Mouse (Mus musculus): ENCODE results near the gene Plg. TPM values are rescaled to one million over a fixed set of nuclear protein-coding genes. Genes with fewer than 3 reads are reported as not detected.

The Plg gene
- polyA plus RNA-seq, 1 experiment from 2014 or later = 0.15 TPM

DNA sequence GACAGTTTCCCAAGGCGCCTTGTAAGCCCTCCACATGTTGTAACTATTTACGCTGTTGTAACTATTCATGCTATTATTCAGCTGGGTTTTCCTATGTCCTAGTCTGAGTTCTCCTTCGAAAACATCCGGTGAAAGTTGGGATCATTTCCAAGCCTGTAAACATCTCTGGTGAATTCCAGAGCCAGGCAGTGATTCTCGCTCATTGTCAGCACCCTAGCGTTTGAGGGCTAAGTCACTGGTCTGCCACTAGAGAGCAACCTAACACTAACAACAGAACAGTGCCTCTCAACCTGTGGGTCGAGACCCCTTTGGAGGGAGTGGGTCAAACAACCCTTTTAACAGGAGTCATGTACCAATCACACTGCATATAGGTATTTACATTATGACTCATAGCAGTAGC, 25.0 kb downstream of the Plg start:
- DNase-seq (ENCODE audit: low spot score) = no peak
- 72% methylated on average over 7 of the region's 7 CpGs for WGBS
- Histone ChIP-seq H3K4me2 (ENCODE audit: low read depth, severe bottlenecking) (no peak overlapping the region), H3K4me3 (ENCODE audit: low read depth, low read length) (no peak overlapping the region), H3K27me3 (ENCODE audit: control insufficient read depth, insufficient read depth, low read length) (no peaks in the 10 kb centered on the region), H3K9ac (ENCODE audit: low read length) (no peak overlapping the region), H3K9me3 (ENCODE audit: control insufficient read depth, low read length) (no peaks in the 10 kb centered on the region; the same call in 1 of the 2 replicates), H3K4me1 (ENCODE audit: control insufficient read depth, insufficient read depth, low read length) (peaks cover under 1% of the 10 kb centered on the region; the same call in 1 of the 2 replicates), H3K27ac (replicated peaks; ENCODE audit: low read depth, low read length) (no peak overlapping the region), H3K36me3 (ENCODE audit: control insufficient read depth, insufficient read depth, low read length) (no peaks in the 10 kb centered on the region)
- ATAC-seq (ENCODE audit: insufficient number of reproducible peaks, low FRiP score, low TSS enrichment, low read depth) = no peak

DNA sequence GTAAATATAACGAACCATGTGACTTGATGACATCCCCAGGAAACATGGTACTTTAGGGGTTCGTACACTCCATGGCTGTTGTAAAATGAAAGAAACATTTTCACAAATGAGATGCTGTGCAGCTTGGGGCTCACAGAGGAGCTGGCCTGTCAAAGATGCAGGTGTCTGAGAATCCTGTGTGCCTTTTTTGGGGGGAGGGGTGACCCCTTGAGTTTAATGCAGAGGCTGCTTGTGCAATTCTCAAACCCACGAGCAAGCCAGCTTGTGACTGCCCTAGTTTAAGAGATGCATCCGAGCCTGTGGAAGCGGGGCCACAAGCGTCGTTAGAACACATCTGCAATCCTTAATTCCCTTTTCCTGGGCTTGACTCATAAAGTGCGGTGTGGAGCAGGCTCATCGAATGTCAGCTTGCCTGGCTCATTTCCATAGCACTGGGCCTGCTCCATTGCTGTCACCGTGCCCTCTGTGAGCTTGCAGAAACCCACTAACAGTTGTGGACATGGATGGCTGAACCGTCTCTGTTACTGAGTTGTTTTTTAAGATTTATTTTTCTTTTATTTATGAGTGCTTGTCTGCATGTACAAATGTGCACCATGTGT, 31.0 kb downstream of the Plg start:
- no peak overlapping the region for H3K4me2 ChIP-seq (ENCODE audit: low read depth, severe bottlenecking)
- H3K4me3 ChIP-seq (ENCODE audit: low read depth, low read length) = no peak overlapping the region
- no peak overlapping the region for H3K9ac ChIP-seq (ENCODE audit: low read length)
- no peaks in the 10 kb centered on the region for H3K36me3 ChIP-seq (ENCODE audit: control insufficient read depth, insufficient read depth, low read length)
- H3K27ac ChIP-seq (replicated peaks; ENCODE audit: low read depth, low read length) = no peak overlapping the region; the same call in 1 of the 2 replicates
- H3K9me3 ChIP-seq (ENCODE audit: control insufficient read depth, low read length) = no peaks in the 10 kb centered on the region
- ATAC-seq (ENCODE audit: insufficient number of reproducible peaks, low FRiP score, low TSS enrichment, low read depth) = no peak
- H3K27me3 ChIP-seq (ENCODE audit: control insufficient read depth, insufficient read depth, low read length) = no peaks in the 10 kb centered on the region
- DNase-seq (ENCODE audit: low spot score) = no peak
- 46% methylated on average over 11 of the region's 11 CpGs for WGBS
- peaks cover 8% of the 10 kb centered on the region; the same call in 1 of the 2 replicates for H3K4me1 ChIP-seq (ENCODE audit: control insufficient read depth, insufficient read depth, low read length)

DNA sequence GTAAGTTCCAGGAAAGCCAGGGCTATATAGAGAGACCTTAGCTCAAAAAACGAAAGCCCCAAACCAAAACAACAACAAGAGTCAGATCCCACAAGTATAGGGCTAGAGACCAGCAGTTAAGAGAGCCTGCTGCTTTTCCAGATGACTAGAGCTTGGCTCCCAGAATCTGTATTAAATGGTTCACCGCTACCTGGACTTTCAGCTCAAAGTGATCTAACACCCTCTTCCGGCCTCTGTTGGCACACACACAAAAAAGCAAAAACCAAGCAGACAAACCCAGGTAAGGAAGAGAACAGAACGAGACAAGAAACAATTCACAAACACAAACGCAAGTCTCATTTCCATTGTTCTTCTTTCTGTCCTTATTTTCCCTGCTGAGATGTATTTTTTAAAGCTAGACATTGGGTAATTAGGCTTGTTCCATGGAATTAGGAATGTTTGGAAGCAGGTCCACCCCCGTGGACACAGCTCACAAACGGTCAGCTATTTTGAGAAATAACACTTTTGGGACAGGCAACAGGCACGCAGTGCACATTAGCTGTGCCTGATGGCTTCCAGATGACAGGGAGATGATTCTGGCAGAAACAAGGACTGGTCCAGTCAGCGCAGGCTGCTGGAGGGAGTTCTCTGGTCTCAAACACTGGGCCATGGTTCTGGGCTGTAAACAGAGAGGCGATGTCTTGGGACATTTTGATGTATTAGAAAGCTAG, 33.9 kb downstream of the Plg start:
- Histone ChIP-seq H3K4me1 (ENCODE audit: control insufficient read depth, insufficient read depth, low read length) (peaks cover 15% of the 10 kb centered on the region), H3K36me3 (ENCODE audit: control insufficient read depth, insufficient read depth, low read length) (no peaks in the 10 kb centered on the region), H3K27ac (replicated peaks; ENCODE audit: low read depth, low read length) (no peak overlapping the region), H3K4me3 (ENCODE audit: low read depth, low read length) (no peak overlapping the region), H3K4me2 (ENCODE audit: low read depth, severe bottlenecking) (no peak overlapping the region), H3K27me3 (ENCODE audit: control insufficient read depth, insufficient read depth, low read length) (no peaks in the 10 kb centered on the region), H3K9me3 (ENCODE audit: control insufficient read depth, low read length) (no peaks in the 10 kb centered on the region), H3K9ac (ENCODE audit: low read length) (no peak overlapping the region)
- DNase-seq (ENCODE audit: low spot score) (peak; percentile 41), ATAC-seq (ENCODE audit: insufficient number of reproducible peaks, low FRiP score, low TSS enrichment, low read depth) (no peak)
- WGBS = 46% methylated on average over 10 of the region's 10 CpGs

DNA sequence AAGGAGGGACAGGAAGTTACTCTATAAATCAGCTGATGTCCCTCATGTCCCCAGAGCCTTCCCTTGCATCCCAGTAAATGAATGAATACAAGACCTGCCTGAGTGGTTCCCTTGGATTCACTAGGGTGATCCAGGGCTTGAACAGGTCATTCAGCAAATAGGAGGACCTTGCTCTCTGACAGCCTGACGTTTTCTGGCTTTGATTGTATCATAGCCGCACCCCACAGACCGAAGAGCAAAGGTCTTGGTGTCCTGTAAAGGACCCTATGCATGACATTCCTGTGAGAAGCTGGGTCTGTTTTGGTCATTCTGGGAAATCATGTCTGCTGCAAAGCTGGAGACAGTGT, 34.5 kb downstream of the Plg start:
- 69% methylated on average over 3 of the region's 3 CpGs for WGBS

DNA sequence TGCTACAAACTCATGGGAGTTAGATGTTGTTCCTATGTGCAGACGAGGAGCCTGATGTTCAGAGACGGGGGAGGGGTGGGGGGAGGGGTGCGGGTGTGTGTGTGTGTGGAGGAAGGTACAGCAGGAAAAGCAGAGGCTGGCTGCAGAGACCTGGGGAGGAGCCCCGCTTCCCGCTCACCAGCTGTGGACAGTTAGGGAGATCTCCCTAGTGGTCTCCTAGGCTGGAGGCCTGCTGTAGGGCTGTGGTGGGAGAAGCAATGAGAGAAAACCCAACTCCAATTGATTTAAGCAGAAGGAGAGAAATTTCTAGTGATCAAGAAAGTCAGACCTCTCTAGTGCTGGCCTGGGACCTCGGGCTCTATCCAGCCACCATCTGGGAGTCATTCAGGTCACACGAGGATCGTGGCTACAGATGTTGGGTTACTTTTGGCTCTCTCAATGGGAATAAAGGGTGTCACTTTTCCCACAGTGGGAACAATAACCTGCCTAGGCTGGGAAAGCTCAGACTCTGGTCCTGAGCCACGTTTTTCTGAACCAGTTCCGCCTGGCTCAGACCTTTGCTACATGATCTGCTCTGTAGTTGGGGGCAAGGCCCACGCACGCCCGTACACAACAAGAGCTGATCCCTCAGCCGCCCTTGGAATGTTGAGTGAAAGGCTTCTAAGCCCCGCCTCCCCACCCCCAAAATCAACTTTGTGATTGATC, 36.8 kb downstream of the Plg start:
- DNase-seq (ENCODE audit: low spot score) = peak; percentile 48
- no peak overlapping the region for H3K4me2 ChIP-seq (ENCODE audit: low read depth, severe bottlenecking)

More for the DNA sequence above, 34.5 kb downstream of the Plg start:
- no peaks in the 10 kb centered on the region for H3K36me3 ChIP-seq (ENCODE audit: control insufficient read depth, insufficient read depth, low read length)
- H3K4me2 ChIP-seq (ENCODE audit: low read depth, severe bottlenecking) = no peak overlapping the region
- H3K9ac ChIP-seq (ENCODE audit: low read length) = no peak overlapping the region
- ATAC-seq (ENCODE audit: insufficient number of reproducible peaks, low FRiP score, low TSS enrichment, low read depth) = no peak
- peaks cover 15% of the 10 kb centered on the region for H3K4me1 ChIP-seq (ENCODE audit: control insufficient read depth, insufficient read depth, low read length)
- H3K27ac ChIP-seq (replicated peaks; ENCODE audit: low read depth, low read length) = no peak overlapping the region
- DNase-seq (ENCODE audit: low spot score) = no peak
- no peak overlapping the region for H3K4me3 ChIP-seq (ENCODE audit: low read depth, low read length)
- H3K9me3 ChIP-seq (ENCODE audit: control insufficient read depth, low read length) = no peaks in the 10 kb centered on the region
- H3K27me3 ChIP-seq (ENCODE audit: control insufficient read depth, insufficient read depth, low read length) = no peaks in the 10 kb centered on the region

DNA sequence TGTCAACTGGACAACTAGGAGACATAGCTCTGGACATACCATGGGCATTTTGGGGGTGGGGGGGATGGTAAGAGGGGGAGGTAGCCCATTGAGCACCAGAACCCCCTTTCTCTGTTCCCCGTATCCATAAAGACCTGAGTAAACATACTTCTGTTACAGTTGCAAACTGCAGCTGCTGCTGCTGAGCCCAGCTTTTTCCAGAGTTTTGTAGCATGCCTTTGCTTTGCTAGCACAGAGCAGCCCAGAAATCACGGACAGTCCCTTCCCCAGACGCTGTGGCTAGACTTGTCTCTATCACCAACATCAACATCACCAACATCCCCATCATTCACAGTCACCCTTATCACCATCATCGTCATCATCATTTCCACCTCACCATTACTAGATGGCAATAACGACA, 37.3 kb downstream of the Plg start:
- ATAC-seq (ENCODE audit: insufficient number of reproducible peaks, low FRiP score, low TSS enrichment, low read depth) (no peak), DNase-seq (ENCODE audit: low spot score) (no peak)
- H3K4me2 ChIP-seq (ENCODE audit: low read depth, severe bottlenecking) = no peak overlapping the region
- H3K27ac ChIP-seq (replicated peaks; ENCODE audit: low read depth, low read length) = peak overlapping the region; percentile 67; the same call in 1 of the 2 replicates
- WGBS = 70% methylated on average over 5 of the region's 5 CpGs
- peaks cover 13% of the 10 kb centered on the region for H3K4me1 ChIP-seq (ENCODE audit: control insufficient read depth, insufficient read depth, low read length)
- no peaks in the 10 kb centered on the region for H3K27me3 ChIP-seq (ENCODE audit: control insufficient read depth, insufficient read depth, low read length)
- no peak overlapping the region for H3K4me3 ChIP-seq (ENCODE audit: low read depth, low read length)
- no peaks in the 10 kb centered on the region for H3K36me3 ChIP-seq (ENCODE audit: control insufficient read depth, insufficient read depth, low read length)
- no peak overlapping the region for H3K9ac ChIP-seq (ENCODE audit: low read length)
- H3K9me3 ChIP-seq (ENCODE audit: control insufficient read depth, low read length) = no peaks in the 10 kb centered on the region

More for the DNA sequence above, 36.8 kb downstream of the Plg start:
- Histone ChIP-seq H3K36me3 (ENCODE audit: control insufficient read depth, insufficient read depth, low read length) (no peaks in the 10 kb centered on the region), H3K27ac (replicated peaks; ENCODE audit: low read depth, low read length) (peak overlapping the region; percentile 67), H3K9ac (ENCODE audit: low read length) (peak overlapping the region; percentile 27; the same call in 1 of the 2 replicates), H3K27me3 (ENCODE audit: control insufficient read depth, insufficient read depth, low read length) (no peaks in the 10 kb centered on the region), H3K4me3 (ENCODE audit: low read depth, low read length) (no peak overlapping the region), H3K9me3 (ENCODE audit: control insufficient read depth, low read length) (no peaks in the 10 kb centered on the region), H3K4me1 (ENCODE audit: control insufficient read depth, insufficient read depth, low read length) (peaks cover 13% of the 10 kb centered on the region)
- ATAC-seq (ENCODE audit: insufficient number of reproducible peaks, low FRiP score, low TSS enrichment, low read depth) = peak; percentile 70
- 34% methylated on average over 15 of the region's 15 CpGs for WGBS

DNA sequence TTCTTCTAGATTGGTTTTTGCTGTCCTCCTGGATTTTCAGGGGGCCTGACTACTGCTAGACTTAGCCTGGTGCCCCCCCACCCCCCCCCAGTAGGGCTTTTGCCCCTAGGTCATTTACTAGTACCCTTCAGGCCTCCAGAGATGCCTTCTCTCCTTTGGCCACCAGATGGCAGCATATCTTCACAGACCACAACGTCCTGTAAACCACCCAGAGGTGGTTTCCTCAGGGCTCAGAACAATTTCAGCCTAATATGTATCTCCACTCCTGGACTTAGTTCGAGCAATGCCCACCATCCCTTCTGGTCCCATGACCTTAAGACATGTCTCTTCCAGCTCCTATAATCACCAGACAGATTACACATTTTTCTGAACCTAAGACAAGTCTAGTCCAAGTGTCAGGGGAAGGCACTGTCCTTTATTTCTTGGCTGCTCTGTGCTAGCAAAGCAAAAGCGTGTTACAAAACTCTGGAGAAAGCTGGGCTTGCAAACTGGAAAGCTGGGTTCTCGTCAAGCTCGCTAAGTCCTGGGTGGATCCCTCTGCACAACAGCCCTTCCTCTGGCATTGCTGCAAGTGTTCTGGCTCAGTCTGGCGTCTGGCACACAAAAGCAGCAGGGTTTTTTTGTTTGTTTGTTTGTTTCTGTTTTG, 38.0 kb downstream of the Plg start:
- no peak overlapping the region for H3K4me2 ChIP-seq (ENCODE audit: low read depth, severe bottlenecking)
- no peak overlapping the region for H3K9ac ChIP-seq (ENCODE audit: low read length)
- WGBS = 41% methylated on average over 6 of the region's 6 CpGs
- DNase-seq (ENCODE audit: low spot score) (peak; percentile 91), ATAC-seq (ENCODE audit: insufficient number of reproducible peaks, low FRiP score, low TSS enrichment, low read depth) (no peak)
- H3K36me3 ChIP-seq (ENCODE audit: control insufficient read depth, insufficient read depth, low read length) = no peaks in the 10 kb centered on the region
- H3K9me3 ChIP-seq (ENCODE audit: control insufficient read depth, low read length) = no peaks in the 10 kb centered on the region
- peaks cover 13% of the 10 kb centered on the region for H3K4me1 ChIP-seq (ENCODE audit: control insufficient read depth, insufficient read depth, low read length)
- no peak overlapping the region for H3K27ac ChIP-seq (replicated peaks; ENCODE audit: low read depth, low read length)
- H3K4me3 ChIP-seq (ENCODE audit: low read depth, low read length) = no peak overlapping the region
- no peaks in the 10 kb centered on the region for H3K27me3 ChIP-seq (ENCODE audit: control insufficient read depth, insufficient read depth, low read length)

DNA sequence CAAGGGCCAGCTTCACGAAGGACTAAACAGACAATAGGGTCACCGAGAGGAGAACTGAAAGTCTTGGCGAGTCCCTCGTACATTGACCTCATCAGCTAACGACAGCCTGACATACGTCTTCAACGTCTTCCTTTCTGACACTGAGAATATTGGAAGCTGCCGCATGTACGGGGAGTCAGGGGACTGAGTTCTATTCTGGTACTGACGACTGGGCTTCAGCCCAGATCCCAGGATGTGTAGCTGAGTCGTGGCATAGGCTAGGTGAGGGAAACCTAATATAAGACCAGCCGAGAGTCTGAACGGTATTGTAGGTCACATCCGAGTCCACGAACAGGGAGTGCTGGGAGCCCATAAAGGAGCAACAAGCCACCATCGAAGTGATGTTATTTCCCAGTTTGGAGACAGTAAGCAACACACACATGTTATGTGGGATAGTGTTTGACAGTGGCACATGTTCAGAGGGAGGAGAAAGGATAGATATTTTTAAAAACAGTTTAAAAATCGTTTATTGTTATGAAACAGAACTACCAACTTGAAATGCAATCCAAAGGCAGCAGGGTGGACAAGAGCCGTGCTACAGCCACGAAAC, 41.2 kb downstream of the Plg start:
- DNase-seq (ENCODE audit: low spot score) (no peak), ATAC-seq (ENCODE audit: insufficient number of reproducible peaks, low FRiP score, low TSS enrichment, low read depth) (no peak)
- Histone ChIP-seq H3K9ac (ENCODE audit: low read length) (no peak overlapping the region), H3K4me2 (ENCODE audit: low read depth, severe bottlenecking) (no peak overlapping the region), H3K36me3 (ENCODE audit: control insufficient read depth, insufficient read depth, low read length) (no peaks in the 10 kb centered on the region), H3K27ac (replicated peaks; ENCODE audit: low read depth, low read length) (no peak overlapping the region), H3K4me3 (ENCODE audit: low read depth, low read length) (no peak overlapping the region), H3K9me3 (ENCODE audit: control insufficient read depth, low read length) (no peaks in the 10 kb centered on the region), H3K27me3 (ENCODE audit: control insufficient read depth, insufficient read depth, low read length) (no peaks in the 10 kb centered on the region), H3K4me1 (ENCODE audit: control insufficient read depth, insufficient read depth, low read length) (peaks cover 7% of the 10 kb centered on the region)
- 82% methylated on average over 19 of the region's 19 CpGs for WGBS

Data from limb, embryonic 11.5 days (tissue).